Mouse (Mus musculus): Measurements from ENCODE around the gene Gpsm1.

The Gpsm1 gene

DNA sequence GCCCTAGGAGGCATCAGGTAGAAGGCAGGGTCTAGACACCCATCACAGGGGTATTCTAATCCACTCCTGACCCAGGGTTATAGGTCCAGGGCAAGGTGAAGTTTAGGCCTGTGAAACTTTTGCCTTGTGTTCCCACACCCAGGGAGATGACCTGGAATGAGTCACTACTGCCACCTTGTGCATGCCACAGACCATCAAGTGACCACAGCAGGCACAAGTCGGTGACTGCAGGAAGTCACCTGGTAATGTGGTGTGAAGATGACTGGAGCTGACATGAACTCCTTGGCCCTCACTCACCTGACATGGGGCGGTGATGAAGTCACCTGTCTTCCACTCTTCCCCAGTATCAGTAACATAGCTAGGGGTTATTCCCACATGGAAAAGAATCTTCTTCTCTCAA lies 2.5 kb upstream of the Gpsm1 start:
- no peak for DNase-seq (ENCODE audit: low read depth, low spot score)

DNA sequence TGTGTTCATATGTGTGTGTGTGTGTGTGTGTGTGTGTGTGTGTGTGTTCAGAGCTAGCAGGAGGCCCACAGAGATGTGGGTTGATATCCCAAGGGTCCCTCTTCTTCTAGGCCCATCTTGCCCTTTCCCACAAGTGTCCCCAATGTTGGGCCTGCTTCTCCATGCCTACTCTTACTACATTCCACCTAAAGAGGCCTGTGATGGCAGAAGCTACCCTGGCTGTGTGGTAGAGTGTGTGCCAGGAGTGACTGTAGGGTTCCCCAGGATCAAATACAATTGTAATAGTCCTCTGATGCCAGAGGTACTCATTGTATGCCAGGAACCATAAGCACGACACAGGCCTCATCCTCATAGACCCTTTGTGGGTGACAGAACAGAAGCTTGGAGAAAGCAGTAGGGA lies 1.9 kb upstream of the Gpsm1 start:
- DNase-seq (ENCODE audit: low read depth, low spot score): no peak

DNA sequence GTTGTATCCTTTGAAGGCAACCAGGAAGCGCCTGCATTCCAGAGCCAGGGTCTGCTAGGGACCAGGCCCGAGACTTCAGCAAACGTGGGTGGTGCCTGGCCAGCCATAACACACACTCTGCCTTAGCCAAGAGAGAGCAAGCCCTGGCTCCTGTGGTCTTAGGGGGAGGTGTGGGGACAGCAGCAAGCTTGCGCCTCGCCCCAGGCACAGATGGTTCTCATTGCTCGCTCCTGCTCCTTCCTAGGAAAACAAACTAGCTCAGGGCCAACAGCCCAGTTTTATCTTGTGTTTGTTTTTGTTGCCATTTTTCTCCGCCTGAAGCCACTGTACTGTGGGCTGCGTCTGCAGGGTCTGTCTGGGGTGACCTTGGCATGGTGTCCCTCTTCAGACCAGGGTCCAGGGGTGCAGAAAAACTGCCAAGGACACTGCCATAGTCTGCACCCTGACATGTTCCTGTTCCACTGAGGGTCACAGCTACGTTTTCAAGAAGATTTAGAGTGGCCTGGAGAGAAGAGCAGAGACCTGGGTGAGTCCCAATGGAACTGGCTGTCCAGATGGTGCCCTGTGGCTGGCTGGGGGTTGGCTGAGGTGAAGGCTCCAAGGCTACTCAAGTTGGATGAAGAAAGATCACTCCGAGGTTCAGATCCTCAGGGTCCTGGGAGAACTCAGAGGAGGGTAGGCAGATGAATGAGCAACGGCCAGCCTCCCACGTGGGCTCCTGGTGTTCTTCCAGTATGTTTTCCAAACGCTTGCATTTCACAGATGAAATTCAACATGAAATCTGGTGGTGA lies 839 bp upstream of the Gpsm1 start:
- DNase-seq (ENCODE audit: low read depth, low spot score): no peak

DNA sequence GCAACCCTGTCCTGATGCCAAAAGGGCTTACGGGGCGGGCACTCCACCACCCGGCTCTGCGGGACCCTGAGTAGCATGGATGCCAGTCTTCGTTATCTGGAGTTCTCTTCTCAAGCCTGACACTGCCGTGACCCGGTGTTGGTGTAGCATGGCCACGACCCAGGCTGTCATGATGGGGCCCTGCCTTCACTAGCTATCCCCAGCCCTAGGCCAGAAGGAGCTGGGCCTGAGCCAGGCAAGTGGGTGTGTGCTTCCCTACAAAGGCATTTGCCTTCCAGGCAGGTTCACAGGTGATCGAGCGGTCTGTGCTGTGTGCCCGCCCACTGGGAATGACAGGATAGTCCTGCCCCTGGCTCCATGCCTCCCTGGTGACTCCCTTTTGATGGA lies 603 bp downstream of the Gpsm1 start:
- DNase-seq (ENCODE audit: low read depth, low spot score): no peak

DNA sequence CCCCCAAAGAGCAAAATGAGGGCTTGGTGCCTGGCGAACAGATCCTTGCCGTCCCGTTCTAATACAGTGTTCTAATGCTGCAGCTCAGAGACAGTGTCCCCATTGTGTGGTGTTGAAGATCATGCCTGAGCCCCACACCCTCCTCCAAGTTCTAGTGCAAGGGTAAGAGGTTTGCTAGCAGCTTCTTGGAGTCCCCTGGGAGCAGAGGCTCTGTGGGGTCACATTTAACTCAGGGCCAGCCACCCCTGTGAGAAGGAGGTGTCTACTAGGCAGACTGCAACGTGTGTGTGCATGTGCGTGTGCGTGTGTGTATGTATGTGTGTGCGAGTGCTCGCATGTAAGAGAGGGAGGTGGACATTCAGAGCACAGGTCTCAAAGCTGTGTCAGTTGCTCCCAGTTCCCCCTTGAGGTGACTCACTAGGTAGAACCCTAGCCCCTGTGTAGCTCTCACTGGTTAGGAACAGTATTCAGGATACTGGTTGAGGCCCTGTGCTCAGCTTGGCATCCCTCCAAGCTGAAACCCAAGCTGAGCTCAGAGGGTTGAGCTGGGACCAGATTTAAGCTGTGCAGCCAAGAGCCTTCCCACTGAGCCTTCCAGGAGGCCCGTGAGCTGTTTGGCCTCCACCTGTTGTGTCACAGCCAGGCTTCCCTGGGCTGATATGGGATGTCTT lies 1.4 kb downstream of the Gpsm1 start:
- DNase-seq (ENCODE audit: low read depth, low spot score): no peak

DNA sequence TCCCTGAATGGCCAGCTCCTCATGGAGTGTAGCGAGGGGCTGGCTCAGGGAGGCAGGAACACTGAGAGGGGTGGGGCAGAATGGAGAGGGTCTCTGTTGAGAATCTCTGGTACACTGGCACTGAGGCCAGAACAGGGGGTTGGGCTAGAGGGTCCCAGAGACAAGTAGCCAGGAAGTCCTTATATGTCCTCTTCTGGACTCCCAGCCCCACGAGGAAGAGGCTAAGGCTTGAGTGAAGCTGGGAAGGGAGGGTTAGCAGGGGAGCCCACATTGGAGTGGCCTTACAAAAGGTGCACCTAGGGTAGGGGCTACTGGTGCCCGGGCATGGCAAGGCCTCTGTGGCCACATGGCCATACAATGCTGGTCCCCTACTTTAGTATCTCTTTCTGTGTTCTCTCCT lies 2.1 kb downstream of the Gpsm1 start:
- DNase-seq (ENCODE audit: low read depth, low spot score): no peak

DNA sequence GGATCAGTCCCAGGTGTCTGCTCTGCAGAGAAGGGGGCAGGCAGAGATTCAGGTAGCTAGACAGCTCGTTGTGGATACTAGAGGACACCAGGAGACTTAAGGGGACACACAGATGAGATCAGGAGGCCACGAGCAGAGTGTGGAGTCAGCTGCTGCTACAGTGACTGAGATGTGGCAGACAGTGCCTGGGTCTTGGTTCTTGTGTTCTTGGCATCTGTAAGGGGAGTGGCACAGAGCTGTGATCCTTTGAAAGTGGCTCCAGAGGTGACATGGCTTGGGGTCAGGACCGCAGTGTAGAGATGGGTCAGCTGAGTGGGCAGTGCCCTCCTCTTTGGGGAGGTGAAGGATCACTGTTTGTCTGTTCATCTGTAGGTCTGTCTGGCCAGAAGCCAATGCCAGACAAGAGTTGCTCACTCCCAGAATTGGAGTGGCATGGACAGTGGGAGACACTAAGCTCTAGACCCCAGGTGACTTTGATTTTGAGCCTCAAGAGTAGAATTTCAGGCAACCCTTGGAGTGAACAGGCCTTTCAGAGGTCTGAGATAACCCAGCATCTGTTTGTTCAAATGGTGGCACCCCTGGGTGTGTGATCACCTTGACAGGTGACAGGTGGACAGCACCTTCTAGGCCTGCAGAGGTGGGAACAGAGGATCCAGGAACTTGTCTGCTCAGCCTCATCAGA lies 2.8 kb downstream of the Gpsm1 start:
- DNase-seq (ENCODE audit: low read depth, low spot score): no peak

DNA sequence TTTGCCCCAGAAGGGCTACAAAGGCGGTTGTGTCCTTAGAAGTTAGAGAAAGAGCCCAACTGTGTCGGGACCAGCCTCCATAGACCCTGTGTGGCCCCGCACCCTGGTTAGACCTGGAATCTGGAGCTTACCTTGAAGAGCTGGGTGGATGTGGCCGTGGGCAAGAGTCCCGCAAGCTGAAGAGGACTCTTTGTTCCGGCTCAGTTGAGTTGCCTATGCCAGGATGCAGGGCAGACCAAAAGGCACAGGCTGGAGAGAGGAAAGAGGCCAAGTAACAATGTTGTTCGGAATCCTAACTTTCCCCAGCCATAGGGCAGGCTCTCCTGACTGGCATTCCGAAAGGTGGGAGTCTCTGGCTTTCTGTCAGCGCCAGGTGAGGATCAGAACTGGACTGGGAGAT lies 3.8 kb downstream of the Gpsm1 start:
- DNase-seq (ENCODE audit: low read depth, low spot score): no peak

DNA sequence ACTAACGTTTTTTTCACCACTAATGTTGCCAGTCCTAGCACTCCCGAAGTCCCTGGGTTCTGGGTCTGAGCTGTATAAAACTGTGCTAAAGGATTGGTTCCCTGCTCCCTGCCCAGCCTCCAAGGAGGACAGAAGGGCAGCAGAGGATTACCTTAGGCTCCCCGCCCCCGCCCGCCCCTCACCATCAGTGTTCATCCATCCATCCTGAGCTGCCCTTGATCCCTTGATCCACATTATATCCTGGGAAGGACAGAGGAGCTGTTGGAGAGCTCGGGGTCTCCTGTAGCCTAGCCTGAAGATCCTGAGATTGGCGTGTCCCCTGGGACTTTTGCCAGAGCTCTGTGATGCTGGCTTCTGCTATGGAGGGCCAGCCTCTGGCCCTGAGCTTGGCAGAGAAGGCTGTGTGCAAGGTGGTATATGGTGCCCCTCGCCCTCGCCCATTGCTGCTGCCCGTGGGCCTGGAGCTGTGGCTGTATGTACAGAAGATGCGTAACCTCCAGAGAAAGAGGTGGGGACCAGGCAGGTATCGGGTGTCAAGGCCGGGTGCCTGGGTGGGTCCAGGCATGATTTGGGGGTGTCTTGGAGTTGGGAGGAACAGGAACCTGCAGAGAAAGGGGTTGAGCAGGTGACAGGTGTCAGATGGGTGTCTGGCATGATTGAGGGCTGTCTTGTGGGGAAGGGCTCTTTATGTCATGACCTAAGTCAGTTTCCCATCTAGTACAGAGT lies 4.4 kb downstream of the Gpsm1 start:
- DNase-seq (ENCODE audit: low read depth, low spot score): no peak

DNA sequence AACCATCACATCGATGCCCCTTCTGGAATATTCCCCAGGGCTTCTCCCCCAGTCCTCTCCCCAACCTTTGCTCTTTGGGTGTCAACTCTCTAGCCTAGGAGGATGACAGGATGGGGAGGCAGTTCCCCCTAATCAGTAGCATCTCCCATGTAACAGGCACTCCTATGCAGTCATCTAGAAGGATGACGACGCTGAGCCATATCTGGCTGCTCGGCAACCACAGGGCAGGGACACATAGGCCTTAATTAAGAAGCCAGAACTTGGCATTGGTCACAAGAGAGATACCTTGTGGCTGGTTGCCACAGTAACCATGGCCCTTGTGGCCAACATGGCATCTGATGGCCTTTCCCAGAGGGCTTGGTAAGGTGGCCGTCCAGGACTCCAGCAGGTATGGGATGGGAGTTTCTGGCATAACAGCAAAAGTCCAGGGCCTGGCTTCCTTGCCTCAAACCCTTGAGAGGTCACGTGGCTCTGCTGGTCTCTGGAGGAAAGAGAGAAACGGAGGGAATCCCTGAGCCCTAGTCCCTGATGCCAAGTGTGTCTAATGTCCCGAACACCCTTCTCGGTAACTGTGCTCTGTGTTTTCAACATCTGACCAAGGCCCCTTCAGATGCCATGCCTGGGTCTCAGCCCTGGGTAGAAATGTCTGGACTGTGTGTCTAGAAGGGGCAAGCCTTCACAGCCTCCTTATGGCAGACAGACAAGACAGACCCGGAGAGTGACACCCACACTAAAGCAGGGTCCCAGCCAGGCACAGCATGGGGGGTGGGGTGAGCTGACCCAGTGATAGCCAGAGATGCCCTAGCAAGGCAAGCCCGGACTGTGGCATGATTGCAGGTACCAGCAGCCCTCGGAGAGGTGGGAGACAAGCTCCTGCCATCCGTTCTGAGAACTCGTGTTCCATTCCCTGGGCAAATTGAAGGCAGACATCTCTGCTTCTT lies 5.2 kb downstream of the Gpsm1 start:
- no peak for DNase-seq (ENCODE audit: low read depth, low spot score)

DNA sequence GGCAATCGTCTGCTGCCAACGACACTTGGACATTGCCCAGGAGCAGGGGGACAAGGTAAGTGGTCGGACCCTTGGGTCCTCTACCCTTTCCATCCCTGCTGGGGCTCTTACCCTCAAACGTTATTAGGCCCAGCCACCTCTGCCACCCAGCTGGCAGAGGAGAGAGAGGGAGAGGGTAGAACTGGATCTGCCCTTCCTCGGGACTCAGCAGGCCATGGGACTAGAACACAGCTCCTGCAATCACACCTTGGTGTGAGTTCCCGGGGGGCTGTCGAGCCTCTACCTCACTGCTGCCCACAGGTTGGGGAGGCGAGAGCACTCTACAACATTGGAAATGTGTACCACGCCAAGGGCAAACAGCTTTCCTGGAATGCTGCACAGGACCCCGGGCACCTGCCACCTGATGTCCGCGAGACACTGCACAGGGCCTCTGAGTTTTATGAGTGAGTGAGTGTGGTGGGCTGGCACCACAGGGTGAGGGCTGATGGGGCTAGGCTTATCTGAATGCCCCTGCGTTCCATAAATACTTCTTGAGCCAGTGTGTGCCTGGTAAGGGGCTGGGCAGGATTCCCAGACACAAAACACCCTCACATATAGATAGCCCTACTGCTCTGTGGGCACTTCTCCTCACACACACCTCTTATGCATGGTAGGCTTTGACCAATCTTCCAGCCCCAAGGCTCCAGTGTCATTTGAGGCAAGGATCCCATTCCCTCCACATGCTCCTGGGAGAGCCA lies 8.4 kb downstream of the Gpsm1 start:
- no peak for DNase-seq (ENCODE audit: low read depth, low spot score)

DNA sequence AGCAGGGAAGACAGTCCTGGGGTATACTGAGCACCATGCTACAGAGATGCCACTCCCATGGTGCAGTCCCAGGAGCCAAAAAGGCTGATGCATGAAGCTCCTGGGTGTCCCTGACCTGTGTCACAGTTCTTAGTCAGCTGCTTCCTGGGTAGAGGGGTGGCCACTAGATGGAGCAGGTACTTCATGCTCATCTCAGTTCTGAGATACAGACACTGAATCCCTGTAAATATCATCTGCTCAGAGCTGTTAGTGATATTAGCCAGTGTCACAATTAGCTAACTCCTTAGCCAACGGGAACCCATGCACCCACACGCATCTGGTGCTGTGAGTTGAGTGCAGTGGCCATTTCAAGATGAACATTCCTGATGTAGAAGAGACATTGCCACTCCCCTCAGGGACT lies 9.6 kb downstream of the Gpsm1 start:
- no peak for DNase-seq (ENCODE audit: low read depth, low spot score)

DNA sequence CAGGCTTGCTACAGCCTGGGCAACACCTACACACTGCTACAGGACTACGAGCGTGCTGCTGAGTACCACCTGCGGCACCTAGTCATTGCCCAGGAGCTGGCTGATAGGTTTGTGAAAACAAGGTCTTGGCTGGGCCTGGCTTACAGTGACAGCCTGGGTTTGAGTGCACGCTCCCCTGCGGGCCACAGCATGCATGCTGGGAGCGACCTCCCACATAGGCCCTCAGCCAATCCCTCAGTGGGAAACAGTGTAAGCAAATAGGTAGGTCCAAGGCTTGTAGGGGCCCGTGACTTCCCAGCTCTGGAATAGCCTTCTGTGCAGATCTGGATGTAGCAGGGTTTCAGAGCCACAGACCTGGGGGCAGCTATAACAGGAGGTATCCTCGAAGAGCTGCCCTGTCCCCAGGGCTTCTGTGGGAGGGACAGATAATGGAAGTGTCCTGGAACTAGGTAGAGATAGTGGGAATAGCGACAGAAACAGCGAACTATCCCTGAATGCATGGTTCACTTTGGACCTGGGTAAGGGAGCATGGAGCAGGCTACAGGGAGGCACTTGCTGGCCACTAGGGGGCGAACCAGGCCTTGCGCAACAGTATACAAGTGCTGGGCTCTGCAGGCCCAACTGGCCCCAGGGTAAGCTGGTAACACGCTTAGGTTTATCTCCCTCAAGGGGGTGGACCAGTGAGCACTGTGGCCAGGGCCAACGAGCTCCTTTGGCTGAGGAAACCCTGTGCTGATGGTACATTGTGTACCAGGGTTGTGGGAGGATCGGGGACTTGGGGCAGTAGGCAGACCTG lies 10.3 kb downstream of the Gpsm1 start:
- DNase-seq (ENCODE audit: low read depth, low spot score): peak; percentile 54

DNA sequence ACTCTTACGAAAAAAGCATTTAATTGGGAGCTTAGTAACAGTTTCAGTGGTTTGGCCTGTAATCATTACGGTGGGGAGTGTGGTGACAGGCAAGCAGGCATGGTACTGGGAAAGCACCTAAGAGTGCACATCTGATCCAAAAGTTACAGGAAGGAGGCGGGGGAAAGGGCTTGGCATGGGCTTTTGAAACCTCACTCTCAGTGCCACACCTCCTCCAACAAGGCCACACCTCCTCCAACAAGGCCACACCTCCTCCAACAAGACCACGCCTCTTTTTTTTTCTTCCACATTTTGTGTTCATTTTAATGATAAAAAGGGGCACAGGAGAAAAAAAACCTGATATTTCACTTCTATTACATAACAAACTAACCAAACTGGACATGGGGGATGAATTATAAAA lies 12.5 kb downstream of the Gpsm1 start:
- no peak for DNase-seq (ENCODE audit: low read depth, low spot score)

DNA sequence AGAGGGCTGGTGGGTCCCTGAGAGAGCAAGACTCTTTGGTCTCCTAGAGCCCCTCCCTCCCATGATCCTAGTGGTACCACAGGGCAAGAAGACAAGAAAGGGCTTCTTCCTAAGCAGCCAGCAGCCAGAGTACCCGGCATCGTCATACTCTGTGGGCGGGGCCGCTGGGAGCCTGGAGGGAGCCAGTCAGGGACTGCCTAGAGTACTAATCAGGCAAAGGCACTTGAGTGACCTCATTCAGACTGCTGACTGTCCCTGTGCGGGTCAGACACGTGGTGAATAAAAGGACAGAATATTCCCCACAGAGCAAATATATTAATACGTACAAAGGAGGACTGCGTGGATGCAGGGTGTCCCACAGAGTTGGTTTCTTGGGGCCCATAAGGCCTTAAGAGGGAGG lies 14.1 kb downstream of the Gpsm1 start:
- no peak for DNase-seq (ENCODE audit: low read depth, low spot score)

DNA sequence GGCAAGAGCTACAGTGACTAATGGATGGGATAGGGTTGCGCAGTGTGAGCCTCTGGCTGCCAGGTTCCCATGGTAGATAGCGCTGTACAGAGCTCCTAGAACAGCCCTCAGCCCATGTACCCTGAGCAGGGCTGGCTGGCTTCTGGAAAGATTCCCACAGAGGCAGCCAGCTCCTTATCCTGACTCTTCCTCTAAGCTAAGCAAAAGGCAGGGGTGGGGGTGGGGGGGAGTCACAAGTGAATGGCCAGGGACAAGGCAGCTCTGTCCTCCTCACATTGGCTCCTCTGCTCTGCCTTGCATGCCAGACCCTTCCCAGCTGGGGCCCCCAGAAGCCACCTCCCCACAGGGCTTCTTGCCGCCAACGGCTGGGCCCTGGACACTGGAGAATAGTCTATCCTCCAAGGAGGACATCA lies 14.7 kb downstream of the Gpsm1 start:
- DNase-seq (ENCODE audit: low read depth, low spot score): no peak

DNA sequence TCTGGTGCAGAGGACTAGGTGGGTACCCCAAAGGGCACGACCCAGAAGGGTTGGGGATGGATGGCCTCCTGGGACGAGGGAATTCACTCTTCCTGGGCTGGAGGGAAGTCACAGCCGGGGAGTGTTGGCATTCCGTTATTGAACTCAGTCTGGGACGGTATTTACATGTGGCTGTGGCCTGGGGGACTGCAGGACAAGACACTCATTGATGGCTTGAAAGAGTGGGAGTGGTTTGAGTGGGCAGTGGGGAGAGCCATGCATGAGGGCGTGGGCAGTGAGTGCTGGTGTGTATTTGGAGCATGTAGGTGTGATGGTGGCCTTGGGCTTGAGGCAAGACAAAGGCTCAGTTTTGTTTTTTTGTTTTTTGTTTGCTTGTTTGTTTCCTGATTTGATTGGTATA lies 15.4 kb downstream of the Gpsm1 start:
- no peak for DNase-seq (ENCODE audit: low read depth, low spot score)

DNA sequence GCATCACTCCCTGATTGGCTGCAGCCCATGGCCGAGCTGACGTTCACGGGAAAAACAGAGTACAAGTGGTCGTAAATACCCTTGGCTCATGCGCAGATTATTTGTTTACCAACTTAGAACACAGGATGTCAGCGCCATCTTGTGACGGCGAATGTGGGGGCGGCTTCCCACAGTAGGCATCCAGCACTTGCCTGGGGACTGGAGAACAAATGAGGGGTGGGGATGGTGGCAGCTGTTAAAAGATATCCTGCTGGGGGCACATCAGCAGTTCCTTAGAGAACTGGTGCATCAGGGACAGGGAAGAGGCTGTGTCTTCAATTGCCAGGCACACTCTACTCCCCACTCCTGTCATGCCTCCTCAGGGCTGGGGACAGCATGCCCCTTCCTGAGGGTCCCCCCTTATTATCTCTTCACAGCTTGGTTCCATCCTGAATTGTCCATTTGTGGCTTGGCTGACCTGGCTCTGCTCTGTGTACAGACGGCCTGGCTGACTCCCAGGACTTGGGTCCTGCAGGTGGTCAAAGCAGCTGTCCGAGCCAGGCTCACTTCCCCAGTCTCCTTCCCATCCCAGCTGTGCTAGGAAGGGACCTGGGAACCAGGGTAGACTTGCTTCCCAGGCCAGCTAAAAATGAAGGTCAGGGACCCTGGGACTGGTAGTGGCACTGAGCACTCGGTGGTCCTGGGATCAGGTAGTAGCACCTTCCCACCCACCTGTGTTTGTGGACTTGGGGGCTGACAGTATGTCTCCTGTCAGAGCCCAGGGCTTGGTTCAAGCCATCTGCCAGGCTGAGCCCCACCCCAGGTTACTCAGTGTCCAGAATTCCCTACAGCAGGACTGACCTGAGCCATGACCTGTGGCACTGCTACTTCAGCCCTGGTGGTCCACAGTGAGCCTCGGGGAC lies 23.2 kb downstream of the Gpsm1 start:
- no peak for DNase-seq (ENCODE audit: low read depth, low spot score)

DNA sequence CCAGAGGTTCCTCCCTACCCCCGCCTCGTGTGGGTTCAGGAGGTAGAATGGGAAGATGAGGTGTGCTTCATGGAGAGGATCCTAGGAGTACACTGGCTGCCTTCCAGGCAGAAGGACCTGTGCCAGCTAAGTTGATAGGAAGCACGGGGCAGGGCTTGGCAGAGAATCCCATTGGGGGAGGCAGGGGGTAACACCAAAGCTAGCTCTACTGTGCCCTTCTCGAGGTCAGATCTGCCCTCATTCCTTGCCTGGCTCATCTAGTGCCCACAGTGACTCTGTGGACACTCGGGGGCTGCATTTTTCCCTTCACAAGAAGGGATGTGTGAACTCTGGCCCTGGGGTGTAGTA lies 23.9 kb downstream of the Gpsm1 start:
- no peak for DNase-seq (ENCODE audit: low read depth, low spot score)
